Mouse (Mus musculus): ENCODE results near the gene Ttc27. TPM values are rescaled to one million over a fixed set of nuclear protein-coding genes. Genes with fewer than 3 reads are reported as not detected.

The Ttc27 gene
- total and polyA plus RNA-seq, 3 experiments = 55.2 to 59.9 TPM; not detected in 1

DNA sequence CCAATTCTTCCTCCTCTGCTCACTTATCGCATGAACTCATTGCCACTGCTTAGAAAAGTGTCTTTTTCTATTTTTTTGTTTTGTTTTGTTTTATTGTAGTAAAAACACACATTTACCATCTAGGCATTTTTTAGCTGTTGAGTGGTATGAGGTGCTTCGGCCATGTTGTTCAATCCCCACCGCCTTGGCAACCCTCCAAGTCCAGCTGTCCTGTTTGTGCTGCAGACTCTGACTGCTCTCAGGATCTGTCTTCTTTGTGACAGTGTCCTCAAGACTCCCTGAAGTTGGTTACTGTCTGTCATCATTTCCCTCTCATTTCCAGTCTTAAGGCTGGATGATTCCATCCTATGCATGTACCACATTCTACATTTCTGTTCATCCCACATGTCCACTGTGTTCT lies 132.7 kb downstream of the Ttc27 start:
- H3K36me3 ChIP-seq (ENCODE audit: control insufficient read depth in 1 of 2, insufficient read depth in 2 of 2, low read length in 2 of 2) = no peaks in the 10 kb centered on the region; a peak in 2 of 4 replicates
- H3K79me2 ChIP-seq (ENCODE audit: control insufficient read depth, insufficient read depth, low read length, poor library complexity) = no peaks in the 10 kb centered on the region
- H3K9ac ChIP-seq (ENCODE audit: control insufficient read depth, low read depth, low read length, poor library complexity, severe bottlenecking) = no peak overlapping the region
- H3K4me1 ChIP-seq (ENCODE audit: control insufficient read depth in 1 of 2, insufficient read depth in 2 of 2, low read length in 2 of 2) = peaks cover 0 to 4% of the 10 kb centered on the region in 2 experiments; a peak in 1 of 4 replicates
- H3K27me3 ChIP-seq (ENCODE audit: control insufficient read depth in 1 of 2, insufficient read depth in 2 of 2, low read length in 2 of 2) = no peaks in the 10 kb centered on the region
- no peak overlapping the region for H3K27ac ChIP-seq (ENCODE audit: control insufficient read depth, low read depth, low read length)
- H3K4me3 ChIP-seq (ENCODE audit: control insufficient read depth in 1 of 2, insufficient read depth in 1 of 2, low read depth in 2 of 2, low read length in 2 of 2) = no peak overlapping the region
- DNase-seq (ENCODE audit: low read depth, low spot score) = no peak
- H3K9me3 ChIP-seq (replicated peaks; ENCODE audit: insufficient read depth, low read length) = no peaks in the 10 kb centered on the region
- no peak for TF ChIP-seq ZNF384 (IDR thresholded peaks at IDR 0.05; ENCODE audit: low read depth, low read length)
- TF ChIP-seq JUND (IDR thresholded peaks at IDR 0.05; ENCODE audit: low read depth, low read length) = no peak
- no peak for TF ChIP-seq BHLHE40 (IDR thresholded peaks at IDR 0.05; ENCODE audit: borderline replicate concordance, low read depth, low read length)
- no peak for TF ChIP-seq GATA1 (IDR thresholded peaks at IDR 0.05; ENCODE audit: low read depth, low read length)
- no peak for TF ChIP-seq MXI1 (IDR thresholded peaks at IDR 0.05; ENCODE audit: low read depth, low read length)
- TF ChIP-seq MYC (IDR thresholded peaks at IDR 0.05; ENCODE audit: low read depth, low read length) = no peak
- TF ChIP-seq SMC3 (IDR thresholded peaks at IDR 0.05; ENCODE audit: low read depth, low read length) = no peak
- TF ChIP-seq RCOR1 (IDR thresholded peaks at IDR 0.05; ENCODE audit: low read depth, low read length) = no peak
- TF ChIP-seq TCF12 (IDR thresholded peaks at IDR 0.05; ENCODE audit: low read depth, low read length) = no peak
- TF ChIP-seq CHD1 (IDR thresholded peaks at IDR 0.05; ENCODE audit: low read depth, low read length) = no peak
- TF ChIP-seq E2F4 (IDR thresholded peaks at IDR 0.05; ENCODE audit: borderline replicate concordance, low read depth, low read length) = no peak

GRCm38 (mm10) chr17:74859298-74859697 lies 141.8 kb downstream of the Ttc27 start:
- Histone ChIP-seq H3K79me2 (ENCODE audit: control insufficient read depth, insufficient read depth, low read length, poor library complexity) (no peaks in the 10 kb centered on the region), H3K9me3 (replicated peaks; ENCODE audit: insufficient read depth, low read length) (no peaks in the 10 kb centered on the region), H3K36me3 (ENCODE audit: control insufficient read depth in 1 of 2, insufficient read depth in 2 of 2, low read length in 2 of 2) (peaks cover 4 to 11% of the 10 kb centered on the region in 2 experiments), H3K27ac (ENCODE audit: control insufficient read depth, low read depth, low read length) (no peak overlapping the region), H3K9ac (ENCODE audit: control insufficient read depth, low read depth, low read length, poor library complexity, severe bottlenecking) (no peak overlapping the region), H3K4me3 (ENCODE audit: control insufficient read depth in 1 of 2, insufficient read depth in 1 of 2, low read depth in 2 of 2, low read length in 2 of 2) (no peak overlapping the region), H3K4me1 (ENCODE audit: control insufficient read depth in 1 of 2, insufficient read depth in 2 of 2, low read length in 2 of 2) (peaks cover 10% of the 10 kb centered on the region in 2 experiments), H3K27me3 (ENCODE audit: control insufficient read depth in 1 of 2, insufficient read depth in 2 of 2, low read length in 2 of 2) (no peaks in the 10 kb centered on the region)
- TF ChIP-seq MYC (IDR thresholded peaks at IDR 0.05; ENCODE audit: low read depth, low read length) (no peak), JUND (IDR thresholded peaks at IDR 0.05; ENCODE audit: low read depth, low read length) (no peak), RCOR1 (IDR thresholded peaks at IDR 0.05; ENCODE audit: low read depth, low read length) (no peak), TBP (IDR thresholded peaks at IDR 0.05; ENCODE audit: low read depth, low read length) (no peak), GABPA (IDR thresholded peaks at IDR 0.05; ENCODE audit: low read depth, low read length) (no peak), CHD1 (IDR thresholded peaks at IDR 0.05; ENCODE audit: low read depth, low read length) (no peak), ZMIZ1 (IDR thresholded peaks at IDR 0.05; ENCODE audit: low read depth, low read length) (no peak)
- DNase-seq (ENCODE audit: low read depth, low spot score) = no peak
